Mouse (Mus musculus) liver, embryonic 16.5 days (tissue): ENCODE results near the gene Cab39. TPM values are rescaled to one million over a fixed set of nuclear protein-coding genes. Genes with fewer than 3 reads are reported as not detected.
A peak's percentile ranks its signal among the peaks of the same experiment; 100 is the strongest.
"Not testable (repeated sequence)": the region's sequence is repeated elsewhere in the genome, so short reads cannot be mapped to it uniquely, and the experiment has no call there.

Experiments
- ATAC-seq: fragments of 200-750 bp; cut with Nextera tagmentation; 2 replicates; pipeline ENCODE4 v1.8.0; 2017; ENCODE audit warnings: low read depth, mild to moderate bottlenecking, moderate number of reproducible peaks, moderate library complexity
- H3K27ac ChIP-seq: fragments of 300-500 bp; sonication (generic); 2 replicates; pipeline ENCODE4 v1.5.1; 2014; ENCODE audit warnings: mild to moderate bottlenecking, low read length
- H3K27me3 ChIP-seq: fragments of 300-500 bp; sonication (generic); 2 replicates; pipeline ENCODE4 v1.6.1; 2014; ENCODE audit warnings: low read depth, low read length, mixed read lengths; ENCODE audit not compliant: control insufficient read depth, insufficient read depth
- H3K36me3 ChIP-seq: fragments of 300-500 bp; sonication (generic); 2 replicates; pipeline ENCODE4 v1.6.1; 2014; ENCODE audit warnings: mild to moderate bottlenecking; ENCODE audit not compliant: control insufficient read depth, insufficient read depth
- H3K4me1 ChIP-seq: fragments of 300-500 bp; sonication (generic); 2 replicates; pipeline ENCODE4 v1.6.1; 2014; ENCODE audit warnings: low read depth, low read length, mixed read lengths; ENCODE audit not compliant: control insufficient read depth
- H3K4me2 ChIP-seq: fragments of 300-500 bp; sonication (generic); 2 replicates; pipeline ENCODE4 v1.6.1; 2014; ENCODE audit warnings: low read depth, low read length, mixed read lengths
- H3K4me3 ChIP-seq: fragments of 300-500 bp; sonication (generic); 2 replicates; pipeline ENCODE4 v1.5.1; 2014; ENCODE audit warnings: low read depth, mild to moderate bottlenecking, low read length
- H3K9ac ChIP-seq: fragments of 300-500 bp; sonication (generic); 2 replicates; pipeline ENCODE4 v1.6.1; 2014; ENCODE audit warnings: low read depth, low read length
- H3K9me3 ChIP-seq: fragments of 300-500 bp; sonication (generic); replicated peaks from 2 replicates; pipeline ENCODE4 v1.6.1; 2016; ENCODE audit warnings: low read length; ENCODE audit not compliant: control insufficient read depth
- WGBS: fragments of 180-500 bp; shearing (Covaris S2); extraction: QIAGEN DNeasy Blood & Tissue Kit; methylation state at CpG from one replicate; pipeline ENCODE4 v1.1.7; 2014; ENCODE audit not compliant: insufficient replicate concordance; 5-methylcytosine and 5-hydroxymethylcytosine counted together
- polyA plus RNA-seq: library from polyadenylated mRNA; unstranded; fragments of >200 nt; fragmentation: Nextera tagmentation; extraction: Ambion mirVana; gene quantifications from 2 replicates; pipeline ENCODE4 v1.2.1, GENCODE M21; 2015

Gene Cab39
- polyA plus RNA-seq, 1 experiment from 2014 or later = 11.2 TPM

- no peaks in the 10 kb centered on the region for H3K9me3 ChIP-seq
- peaks cover 7% of the 10 kb centered on the region; the same call in 1 of the 2 replicates for H3K4me1 ChIP-seq
- no peak overlapping the region for H3K4me3 ChIP-seq
- H3K36me3 ChIP-seq = no peaks in the 10 kb centered on the region
- WGBS = 97% methylated on average over 1 of the region's 1 CpGs
- H3K27me3 ChIP-seq = no peaks in the 10 kb centered on the region
- H3K9ac ChIP-seq = no peak overlapping the region
- no peak overlapping the region for H3K4me2 ChIP-seq
- no peak for ATAC-seq
- H3K27ac ChIP-seq = no peak overlapping the region
These were observed 9.3 kb downstream of the Cab39 start for GRCm38 (mm10) chr1:85802517-85802916.

GRCm38 (mm10) chr1:85804551-85804950, 11.3 kb downstream of the Cab39 start:
- Histone ChIP-seq H3K36me3 (no peaks in the 10 kb centered on the region), H3K4me1 (peaks cover 7% of the 10 kb centered on the region; the same call in 1 of the 2 replicates), H3K4me2 (no peak overlapping the region), H3K27me3 (no peaks in the 10 kb centered on the region), H3K4me3 (no peak overlapping the region), H3K27ac (no peak overlapping the region), H3K9ac (no peak overlapping the region), H3K9me3 (no peaks in the 10 kb centered on the region)
- no peak for ATAC-seq
- 87% methylated on average over 8 of the region's 8 CpGs for WGBS

GRCm38 (mm10) chr1:85809256-85809655, 16.0 kb downstream of the Cab39 start:
- H3K4me2 ChIP-seq = no peak overlapping the region
- WGBS = 39% methylated on average over 4 of the region's 4 CpGs
- H3K4me1 ChIP-seq = peaks cover 18% of the 10 kb centered on the region
- H3K27me3 ChIP-seq = no peaks in the 10 kb centered on the region
- no peak overlapping the region for H3K9ac ChIP-seq
- no peaks in the 10 kb centered on the region for H3K36me3 ChIP-seq
- ATAC-seq = no peak
- H3K4me3 ChIP-seq = no peak overlapping the region
- H3K27ac ChIP-seq = no peak overlapping the region
- no peaks in the 10 kb centered on the region for H3K9me3 ChIP-seq

- WGBS = 62% methylated on average over 2 of the region's 2 CpGs
These were observed 17.1 kb downstream of the Cab39 start for GRCm38 (mm10) chr1:85810343-85810742.

GRCm38 (mm10) chr1:85810787-85811186, 17.5 kb downstream of the Cab39 start:
- no peak overlapping the region; the same call in 1 of the 2 replicates for H3K27ac ChIP-seq
- ATAC-seq = peak; percentile 56; the same call in 1 of the 2 replicates
- WGBS = 73% methylated on average over 2 of the region's 2 CpGs

More at GRCm38 (mm10) chr1:85810343-85810742, 17.1 kb downstream of the Cab39 start:
- Histone ChIP-seq H3K36me3 (no peaks in the 10 kb centered on the region), H3K9ac (no peak overlapping the region), H3K4me1 (peaks cover 18% of the 10 kb centered on the region), H3K9me3 (no peaks in the 10 kb centered on the region), H3K27me3 (no peaks in the 10 kb centered on the region), H3K4me3 (no peak overlapping the region), H3K27ac (peak overlapping the region; percentile 17; the same call in 1 of the 2 replicates), H3K4me2 (no peak overlapping the region)
- ATAC-seq = no peak

GRCm38 (mm10) chr1:85814213-85814612, 21.0 kb downstream of the Cab39 start:
- H3K9me3 ChIP-seq, H3K9ac ChIP-seq, ATAC-seq, H3K4me3 ChIP-seq, H3K27ac ChIP-seq, H3K27me3 ChIP-seq, H3K4me2 ChIP-seq: not testable (repeated sequence)
- Histone ChIP-seq H3K4me1 (peaks cover 13% of the 10 kb centered on the region), H3K36me3 (peaks cover 11% of the 10 kb centered on the region)

More at GRCm38 (mm10) chr1:85810787-85811186, 17.5 kb downstream of the Cab39 start:
- Histone ChIP-seq H3K4me3 (no peak overlapping the region), H3K4me1 (peaks cover 18% of the 10 kb centered on the region), H3K27me3 (no peaks in the 10 kb centered on the region), H3K36me3 (no peaks in the 10 kb centered on the region), H3K9me3 (no peaks in the 10 kb centered on the region), H3K9ac (no peak overlapping the region), H3K4me2 (no peak overlapping the region)

- H3K9me3 ChIP-seq = no peaks in the 10 kb centered on the region
- H3K4me3 ChIP-seq = no peak overlapping the region
- WGBS = 86% methylated on average over 6 of the region's 6 CpGs
- ATAC-seq = no peak
- H3K9ac ChIP-seq = no peak overlapping the region
- peaks cover 6% of the 10 kb centered on the region for H3K4me1 ChIP-seq
- peaks cover 29% of the 10 kb centered on the region for H3K36me3 ChIP-seq
- no peak overlapping the region for H3K4me2 ChIP-seq
- H3K27ac ChIP-seq = no peak overlapping the region
- no peaks in the 10 kb centered on the region for H3K27me3 ChIP-seq
These were observed 24.9 kb downstream of the Cab39 start for GRCm38 (mm10) chr1:85818121-85818520.

- 80% methylated on average over 1 of the region's 1 CpGs for WGBS
- no peak overlapping the region for H3K4me2 ChIP-seq
- peaks cover 32% of the 10 kb centered on the region for H3K36me3 ChIP-seq
- no peak overlapping the region for H3K4me3 ChIP-seq
- H3K4me1 ChIP-seq = no peaks in the 10 kb centered on the region
- no peak for ATAC-seq
- no peak overlapping the region for H3K9ac ChIP-seq
- H3K27me3 ChIP-seq = no peaks in the 10 kb centered on the region
- no peak overlapping the region for H3K27ac ChIP-seq
- H3K9me3 ChIP-seq = no peaks in the 10 kb centered on the region
These were observed 26.5 kb downstream of the Cab39 start for GRCm38 (mm10) chr1:85819695-85820094.

GRCm38 (mm10) chr1:85822239-85822638, 29.0 kb downstream of the Cab39 start:
- peaks cover 34% of the 10 kb centered on the region for H3K36me3 ChIP-seq
- no peak overlapping the region for H3K4me3 ChIP-seq
- no peaks in the 10 kb centered on the region for H3K9me3 ChIP-seq
- no peak for ATAC-seq
- no peaks in the 10 kb centered on the region for H3K27me3 ChIP-seq
- 86% methylated on average over 8 of the region's 8 CpGs for WGBS
- H3K27ac ChIP-seq = no peak overlapping the region
- no peak overlapping the region for H3K9ac ChIP-seq
- H3K4me2 ChIP-seq = no peak overlapping the region
- no peaks in the 10 kb centered on the region for H3K4me1 ChIP-seq
